Mouse (Mus musculus): ENCODE data around the gene Adgrl4.

Gene Adgrl4

GRCm38 (mm10) chr3:151505606-151506005 lies 67.9 kb downstream of the Adgrl4 start:
- DNase-seq (ENCODE audit: low spot score in 2 of 2), result no peak

DNA sequence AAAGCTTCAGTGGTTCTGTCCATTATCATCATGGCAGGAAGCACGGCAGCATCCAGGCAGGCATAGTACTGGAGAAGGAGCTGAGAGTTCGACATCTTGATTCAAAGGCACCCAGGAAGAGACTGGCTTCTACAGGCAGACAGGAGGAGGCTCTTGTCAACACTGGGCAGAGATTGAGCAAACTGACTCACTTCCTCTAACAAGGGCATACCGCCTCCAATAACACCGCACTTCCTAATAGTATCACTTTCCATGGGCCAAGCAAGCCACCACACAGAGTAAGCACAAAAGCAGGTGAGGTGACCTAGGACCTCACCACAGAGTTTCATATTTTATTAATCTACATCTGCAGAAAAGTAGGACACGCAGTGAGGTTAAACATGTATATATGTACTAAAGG lies 73.5 kb downstream of the Adgrl4 start:
- no peak for DNase-seq (ENCODE audit: low spot score in 2 of 2)

DNA sequence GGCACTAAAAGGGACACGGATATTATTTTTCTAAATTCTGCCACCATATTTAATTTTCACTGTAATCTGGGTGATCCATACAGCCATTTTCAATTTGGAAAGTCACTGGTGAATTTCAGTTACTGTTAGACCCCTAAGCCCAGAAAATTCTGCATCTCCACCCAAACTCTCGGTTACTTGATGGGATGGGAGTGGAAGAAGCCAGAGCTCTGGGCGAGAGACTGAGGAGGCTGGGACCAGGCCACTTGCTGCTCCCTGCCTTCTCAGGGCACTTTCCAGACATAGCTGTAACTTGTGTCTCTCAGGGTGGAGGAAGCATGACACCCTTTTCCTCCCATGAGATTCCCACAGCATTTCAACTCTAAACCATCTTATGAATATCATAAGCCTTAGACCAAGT lies 109.5 kb downstream of the Adgrl4 start:
- no peak for DNase-seq (ENCODE audit: low spot score in 2 of 2)

GRCm38 (mm10) chr3:151551002-151551401 lies 113.3 kb downstream of the Adgrl4 start:
- no peak for DNase-seq (ENCODE audit: low spot score in 2 of 2)

DNA sequence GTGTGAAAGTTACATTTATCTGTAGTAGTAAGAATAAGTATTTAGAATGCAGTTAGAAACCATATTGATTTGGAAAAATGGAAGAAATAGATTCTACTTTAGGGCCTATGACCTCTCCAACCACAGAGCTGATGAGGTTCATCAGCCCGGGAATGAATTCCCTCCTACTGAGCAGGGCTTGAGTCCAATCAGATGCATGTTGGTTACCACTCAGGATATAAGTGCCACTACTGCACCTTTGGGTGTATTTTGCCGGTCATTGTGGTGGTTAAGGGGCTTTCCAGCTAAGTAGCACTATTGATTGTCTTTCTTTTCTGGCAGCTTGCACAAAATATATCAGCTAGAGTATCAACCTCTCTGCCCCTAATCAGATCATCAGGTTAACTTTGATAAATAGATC lies 118.9 kb downstream of the Adgrl4 start:
- no peak for DNase-seq (ENCODE audit: low spot score in 2 of 2)

DNA sequence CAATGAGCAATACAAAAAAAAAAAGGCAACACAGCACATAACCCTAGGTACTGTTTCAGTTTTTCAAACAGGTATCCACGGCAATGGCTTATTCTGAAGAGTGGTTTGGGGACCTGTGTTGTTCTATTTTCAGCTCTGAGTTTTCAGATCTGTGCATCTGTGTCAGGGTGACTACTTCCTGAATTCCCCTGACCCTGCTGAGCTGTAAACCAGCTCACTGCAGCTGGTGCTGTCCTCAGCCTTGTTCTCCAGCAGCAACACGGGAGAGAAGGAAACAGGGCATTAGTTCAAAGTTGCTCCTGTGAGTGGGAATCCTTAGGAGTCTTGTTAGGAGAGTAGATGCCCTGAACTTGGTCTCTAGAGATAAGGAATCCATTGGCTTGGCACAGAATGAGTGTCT lies 119.4 kb downstream of the Adgrl4 start:
- DNase-seq (ENCODE audit: low spot score in 2 of 2), result no peak

GRCm38 (mm10) chr3:151557607-151558006 lies 119.9 kb downstream of the Adgrl4 start:
- no peak for DNase-seq (ENCODE audit: low spot score in 2 of 2)

DNA sequence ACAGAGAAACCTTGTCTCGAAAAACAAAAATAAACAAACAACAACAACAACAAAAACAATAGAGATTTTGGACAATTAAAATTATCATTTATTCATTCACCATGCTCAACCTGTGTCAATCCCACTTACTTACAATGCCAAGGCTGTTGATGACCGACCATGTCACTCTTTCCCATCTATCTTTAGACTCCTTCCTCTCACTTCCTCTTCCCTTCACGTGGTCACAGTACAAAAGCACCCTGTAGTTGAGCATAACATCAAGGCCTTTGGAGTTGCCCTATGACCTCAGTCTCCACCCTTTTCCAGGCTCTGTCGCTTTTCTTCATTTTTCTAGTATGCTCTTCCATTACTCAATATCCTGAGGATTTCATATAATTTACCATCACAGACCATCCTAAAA lies 120.7 kb downstream of the Adgrl4 start:
- no peak for DNase-seq (ENCODE audit: low spot score in 2 of 2)

GRCm38 (mm10) chr3:151565664-151566621 lies 128.3 kb downstream of the Adgrl4 start:
- peak in 1 of 2 experiments; percentile 54 for DNase-seq (ENCODE audit: low spot score in 2 of 2)

DNA sequence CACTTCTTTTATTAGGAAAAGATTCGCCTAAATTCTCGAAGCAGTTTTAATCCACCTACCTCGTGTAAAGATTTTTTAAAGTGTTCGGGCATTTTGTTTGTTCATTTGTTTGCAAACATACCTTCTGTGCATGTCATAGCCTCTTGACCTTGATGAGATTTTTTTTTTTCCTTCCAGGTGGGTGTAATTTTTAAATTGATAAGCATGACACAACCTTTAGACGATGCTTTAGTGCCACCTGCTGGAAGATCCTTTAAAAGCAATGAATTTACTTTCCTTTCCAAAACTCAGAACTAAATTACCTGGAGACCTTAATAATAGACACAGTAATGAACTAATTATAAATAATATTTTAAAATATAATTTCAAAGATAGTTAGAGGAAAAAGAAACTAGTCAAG lies 128.9 kb downstream of the Adgrl4 start:
- peak in 1 of 2 experiments; percentile 32 for DNase-seq (ENCODE audit: low spot score in 2 of 2)

GRCm38 (mm10) chr3:151567541-151567940 lies 129.9 kb downstream of the Adgrl4 start:
- no peak for DNase-seq (ENCODE audit: low spot score in 2 of 2)

GRCm38 (mm10) chr3:151572089-151572488 lies 134.4 kb downstream of the Adgrl4 start:
- no peak for DNase-seq (ENCODE audit: low spot score in 2 of 2)

GRCm38 (mm10) chr3:151575292-151575691 lies 137.6 kb downstream of the Adgrl4 start:
- DNase-seq (ENCODE audit: low spot score in 2 of 2), result no peak

- no peak for DNase-seq (ENCODE audit: low spot score in 2 of 2)
Measured at GRCm38 (mm10) chr3:151576155-151576554, 138.5 kb downstream of the Adgrl4 start.

- DNase-seq (ENCODE audit: low spot score in 2 of 2), result no peak
Measured at GRCm38 (mm10) chr3:151591904-151592303, 154.2 kb downstream of the Adgrl4 start.
